Mouse (Mus musculus): ENCODE measurements around the gene Rab4a. TPM values are rescaled to one million over a fixed set of nuclear protein-coding genes. Genes with fewer than 3 reads are reported as not detected.

The Rab4a gene
- polyA plus RNA-seq (2014; fragmentation: Nextera tagmentation; extraction: Ambion mirVana) = 61.8 and 65.9 TPM in 2 replicates

GRCm38 (mm10) chr8:123805718-123806373 lies at the start of gene Rab4a:
Gene Rab4a (plus strand): TSS chr8:123805985.
- Histone ChIP-seq H3K27me3 (replicated peaks; ENCODE audit: control insufficient read depth, insufficient read depth, low read length) (no peaks in the 10 kb centered on the region), H3K4me1 (replicated peaks; ENCODE audit: control insufficient read depth, insufficient read depth, low read length) (peaks cover 32% of the 10 kb centered on the region), H3K27ac (ENCODE audit: low read depth, low read length) (peak within 1 kb of the TSS; percentile 78), H3K4me3 (ENCODE audit: low read depth, low read length) (peak within 1 kb of the TSS; percentile 72), H3K4me2 (peak within 1 kb of the TSS; percentile 86), H3K9me3 (ENCODE audit: control insufficient read depth, low read length) (peaks cover 3% of the 10 kb centered on the region; the same call in 1 of the 2 replicates), H3K36me3 (ENCODE audit: control insufficient read depth, insufficient read depth, low read length) (no peaks in the 10 kb centered on the region), H3K9ac (ENCODE audit: low read depth, low read length) (peak within 1 kb of the TSS; percentile 77)
- under 1% methylated on average over 47 of the region's 48 CpGs for WGBS
- DNase-seq (ENCODE audit: low spot score) (peak; percentile 81), ATAC-seq (replicated peaks; ENCODE audit: low FRiP score) (peak; percentile 82)

- H3K36me3 ChIP-seq (ENCODE audit: control insufficient read depth, insufficient read depth, low read length) = no peaks in the 10 kb centered on the region
- H3K9me3 ChIP-seq (ENCODE audit: control insufficient read depth, low read length) = no peaks in the 10 kb centered on the region
- no peak overlapping the region for H3K9ac ChIP-seq (ENCODE audit: low read depth, low read length)
- DNase-seq (ENCODE audit: low spot score) = no peak
- peaks cover 6% of the 10 kb centered on the region; the same call in 1 of the 2 replicates for H3K4me1 ChIP-seq (replicated peaks; ENCODE audit: control insufficient read depth, insufficient read depth, low read length)
- H3K27me3 ChIP-seq (replicated peaks; ENCODE audit: control insufficient read depth, insufficient read depth, low read length) = peaks cover 5% of the 10 kb centered on the region; the same call in 1 of the 2 replicates
- H3K4me2 ChIP-seq = no peak overlapping the region
- no peak overlapping the region for H3K4me3 ChIP-seq (ENCODE audit: low read depth, low read length)
- no peak overlapping the region for H3K27ac ChIP-seq (ENCODE audit: low read depth, low read length)
- 80% methylated on average over 8 of the region's 8 CpGs for WGBS
- ATAC-seq (replicated peaks; ENCODE audit: low FRiP score) = no peak
Observed at GRCm38 (mm10) chr8:123756901-123757300, 48.9 kb upstream of the Rab4a start.

DNA sequence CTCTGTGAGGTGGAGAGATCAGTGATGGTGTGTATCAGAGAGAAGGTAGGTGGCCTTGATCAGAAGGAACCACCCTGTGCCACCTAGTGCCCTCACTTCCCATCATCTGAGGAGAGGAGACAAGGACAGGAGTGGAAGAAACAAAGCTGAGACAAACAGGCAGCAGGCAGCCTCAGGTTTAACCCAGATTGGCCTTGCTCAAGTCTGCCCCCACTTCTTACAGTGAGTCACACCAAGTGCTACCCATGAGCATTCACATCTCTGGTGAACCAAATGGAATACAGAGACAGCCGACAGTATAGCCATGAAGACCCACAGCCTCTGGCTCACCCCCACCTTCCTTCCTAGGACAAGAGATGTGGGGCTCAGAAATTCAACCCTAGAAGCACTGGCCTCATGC lies 46.9 kb upstream of the Rab4a start:
- H3K4me3 ChIP-seq (ENCODE audit: low read depth, low read length) = no peak overlapping the region
- H3K9me3 ChIP-seq (ENCODE audit: control insufficient read depth, low read length) = no peaks in the 10 kb centered on the region
- H3K9ac ChIP-seq (ENCODE audit: low read depth, low read length) = no peak overlapping the region
- H3K36me3 ChIP-seq (ENCODE audit: control insufficient read depth, insufficient read depth, low read length) = no peaks in the 10 kb centered on the region
- no peak for DNase-seq (ENCODE audit: low spot score)
- no peak for ATAC-seq (replicated peaks; ENCODE audit: low FRiP score)
- H3K4me2 ChIP-seq = no peak overlapping the region
- H3K4me1 ChIP-seq (replicated peaks; ENCODE audit: control insufficient read depth, insufficient read depth, low read length) = peaks cover 9% of the 10 kb centered on the region; the same call in 1 of the 2 replicates
- peaks cover 7% of the 10 kb centered on the region; the same call in 1 of the 2 replicates for H3K27me3 ChIP-seq (replicated peaks; ENCODE audit: control insufficient read depth, insufficient read depth, low read length)
- 83% methylated on average over 1 of the region's 1 CpGs for WGBS
- no peak overlapping the region for H3K27ac ChIP-seq (ENCODE audit: low read depth, low read length)

- peaks cover 4% of the 10 kb centered on the region; the same call in 1 of the 2 replicates for H3K27me3 ChIP-seq (replicated peaks; ENCODE audit: control insufficient read depth, insufficient read depth, low read length)
- H3K4me3 ChIP-seq (ENCODE audit: low read depth, low read length) = peak overlapping the region; percentile 12; the same call in 1 of the 2 replicates
- no peak for DNase-seq (ENCODE audit: low spot score)
- H3K4me2 ChIP-seq = peak overlapping the region; percentile 36
- 0 out of 2 replicates have a peak, but pooled peaks cover 9% of the 10 kb centered on the region for H3K4me1 ChIP-seq (replicated peaks; ENCODE audit: control insufficient read depth, insufficient read depth, low read length)
- no peaks in the 10 kb centered on the region for H3K36me3 ChIP-seq (ENCODE audit: control insufficient read depth, insufficient read depth, low read length)
- H3K9me3 ChIP-seq (ENCODE audit: control insufficient read depth, low read length) = no peaks in the 10 kb centered on the region
- no peak overlapping the region for H3K9ac ChIP-seq (ENCODE audit: low read depth, low read length)
- ATAC-seq (replicated peaks; ENCODE audit: low FRiP score) = no peak
- no peak overlapping the region for H3K27ac ChIP-seq (ENCODE audit: low read depth, low read length)
- 13% methylated on average over 10 of the region's 10 CpGs for WGBS
Observed at GRCm38 (mm10) chr8:123759933-123760332, 45.9 kb upstream of the Rab4a start.

GRCm38 (mm10) chr8:123760579-123760978 lies 45.2 kb upstream of the Rab4a start:
- DNase-seq (ENCODE audit: low spot score) (no peak), ATAC-seq (replicated peaks; ENCODE audit: low FRiP score) (no peak)
- Histone ChIP-seq H3K4me2 (peak overlapping the region; percentile 36; the same call in 1 of the 2 replicates), H3K27me3 (replicated peaks; ENCODE audit: control insufficient read depth, insufficient read depth, low read length) (peaks cover 4% of the 10 kb centered on the region; the same call in 1 of the 2 replicates), H3K36me3 (ENCODE audit: control insufficient read depth, insufficient read depth, low read length) (no peaks in the 10 kb centered on the region), H3K4me1 (replicated peaks; ENCODE audit: control insufficient read depth, insufficient read depth, low read length) (0 out of 2 replicates have a peak, but pooled peaks cover 9% of the 10 kb centered on the region), H3K4me3 (ENCODE audit: low read depth, low read length) (no peak overlapping the region; the same call in 1 of the 2 replicates), H3K27ac (ENCODE audit: low read depth, low read length) (no peak overlapping the region), H3K9me3 (ENCODE audit: control insufficient read depth, low read length) (no peaks in the 10 kb centered on the region), H3K9ac (ENCODE audit: low read depth, low read length) (no peak overlapping the region)
- WGBS = 70% methylated on average over 5 of the region's 5 CpGs

GRCm38 (mm10) chr8:123761266-123761882 lies 44.4 kb upstream of the Rab4a start:
- H3K36me3 ChIP-seq (ENCODE audit: control insufficient read depth, insufficient read depth, low read length) = no peaks in the 10 kb centered on the region
- 44% methylated on average over 12 of the region's 12 CpGs for WGBS
- H3K9ac ChIP-seq (ENCODE audit: low read depth, low read length) = no peak overlapping the region
- H3K4me1 ChIP-seq (replicated peaks; ENCODE audit: control insufficient read depth, insufficient read depth, low read length) = 0 out of 2 replicates have a peak, but pooled peaks cover 9% of the 10 kb centered on the region
- peaks cover 4% of the 10 kb centered on the region; the same call in 1 of the 2 replicates for H3K27me3 ChIP-seq (replicated peaks; ENCODE audit: control insufficient read depth, insufficient read depth, low read length)
- H3K4me2 ChIP-seq = no peak overlapping the region
- DNase-seq (ENCODE audit: low spot score) (no peak), ATAC-seq (replicated peaks; ENCODE audit: low FRiP score) (no peak)
- H3K27ac ChIP-seq (ENCODE audit: low read depth, low read length) = no peak overlapping the region
- no peak overlapping the region for H3K4me3 ChIP-seq (ENCODE audit: low read depth, low read length)
- H3K9me3 ChIP-seq (ENCODE audit: control insufficient read depth, low read length) = no peaks in the 10 kb centered on the region

DNA sequence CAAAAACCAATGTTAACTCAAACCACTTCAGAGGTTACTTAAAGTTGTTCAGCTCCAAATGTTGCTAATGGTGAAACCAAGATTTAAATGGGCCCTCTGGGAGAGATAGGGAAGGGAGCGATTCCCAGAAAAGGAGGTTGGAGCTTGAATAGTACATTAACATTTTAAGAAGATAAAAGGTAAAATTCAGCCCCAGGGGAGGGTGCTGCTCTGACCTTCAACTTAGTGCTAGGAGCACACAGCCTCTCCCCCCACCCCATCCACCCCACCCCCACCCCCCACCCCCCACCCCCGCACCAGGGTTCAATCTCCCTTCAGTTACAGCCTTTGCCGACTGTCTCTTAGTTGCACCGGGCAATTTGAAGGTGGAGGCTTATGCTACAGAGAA lies 43.9 kb upstream of the Rab4a start:
- Histone ChIP-seq H3K4me1 (replicated peaks; ENCODE audit: control insufficient read depth, insufficient read depth, low read length) (0 out of 2 replicates have a peak, but pooled peaks cover 9% of the 10 kb centered on the region), H3K27me3 (replicated peaks; ENCODE audit: control insufficient read depth, insufficient read depth, low read length) (peaks cover 7% of the 10 kb centered on the region; the same call in 1 of the 2 replicates), H3K9me3 (ENCODE audit: control insufficient read depth, low read length) (no peaks in the 10 kb centered on the region), H3K27ac (ENCODE audit: low read depth, low read length) (no peak overlapping the region), H3K36me3 (ENCODE audit: control insufficient read depth, insufficient read depth, low read length) (no peaks in the 10 kb centered on the region), H3K4me3 (ENCODE audit: low read depth, low read length) (no peak overlapping the region), H3K4me2 (no peak overlapping the region), H3K9ac (ENCODE audit: low read depth, low read length) (no peak overlapping the region)
- ATAC-seq (replicated peaks; ENCODE audit: low FRiP score) (no peak), DNase-seq (ENCODE audit: low spot score) (no peak)
- WGBS = 46% methylated on average over 4 of the region's 4 CpGs

DNA sequence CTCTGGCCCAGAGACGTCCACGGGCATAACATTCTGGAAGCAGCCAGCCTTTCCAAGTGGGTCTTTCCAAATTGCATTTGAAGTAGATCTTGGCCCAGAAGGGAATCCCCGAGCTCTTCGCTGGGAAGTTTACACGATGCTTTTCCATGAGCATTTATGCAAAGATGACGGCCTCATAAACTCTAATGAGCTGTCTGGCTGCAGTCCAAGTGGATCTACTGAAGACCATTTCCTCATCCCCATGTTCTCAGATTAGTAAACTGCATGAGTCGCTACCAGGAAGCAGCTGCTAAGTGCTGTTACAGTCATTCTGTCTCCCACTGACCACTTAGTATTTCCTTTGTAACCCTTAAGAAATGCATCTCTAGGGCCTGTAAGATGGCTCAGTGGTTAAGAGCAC lies 42.4 kb upstream of the Rab4a start:
- no peak for ATAC-seq (replicated peaks; ENCODE audit: low FRiP score)
- H3K27me3 ChIP-seq (replicated peaks; ENCODE audit: control insufficient read depth, insufficient read depth, low read length) = peaks cover 9% of the 10 kb centered on the region; the same call in 1 of the 2 replicates
- WGBS = 63% methylated on average over 7 of the region's 7 CpGs
- H3K4me1 ChIP-seq (replicated peaks; ENCODE audit: control insufficient read depth, insufficient read depth, low read length) = 0 out of 2 replicates have a peak, but pooled peaks cover 9% of the 10 kb centered on the region
- H3K36me3 ChIP-seq (ENCODE audit: control insufficient read depth, insufficient read depth, low read length) = no peaks in the 10 kb centered on the region
- H3K9ac ChIP-seq (ENCODE audit: low read depth, low read length) = no peak overlapping the region
- no peak overlapping the region for H3K4me2 ChIP-seq
- H3K4me3 ChIP-seq (ENCODE audit: low read depth, low read length) = no peak overlapping the region
- no peak for DNase-seq (ENCODE audit: low spot score)
- H3K9me3 ChIP-seq (ENCODE audit: control insufficient read depth, low read length) = no peaks in the 10 kb centered on the region
- no peak overlapping the region for H3K27ac ChIP-seq (ENCODE audit: low read depth, low read length)

All from liver, embryonic 11.5 days (tissue).